Mouse (Mus musculus) brown adipose tissue, adult 24 weeks (tissue): Measurements from ENCODE around the gene Gm49325. TPM values are rescaled to one million over a fixed set of nuclear protein-coding genes. Genes with fewer than 3 reads are reported as not detected.

ENCODE experiments used
- H3K27ac ChIP-seq: fragments of 200-500 bp; replicated peaks from 2 replicates; pipeline ENCODE4 v1.5.1; 2012; ENCODE audit warnings: low read depth, mild to moderate bottlenecking, low read length
- H3K4me1 ChIP-seq: fragments of 200-500 bp; 2 replicates; pipeline ENCODE4 v1.6.1; 2012; ENCODE audit warnings: low read length, mixed read lengths; ENCODE audit not compliant: control insufficient read depth, insufficient read depth, insufficient read length
- H3K4me3 ChIP-seq: fragments of 200-500 bp; 2 replicates; pipeline ENCODE4 v1.5.1; 2012; ENCODE audit warnings: low read depth, mild to moderate bottlenecking, low read length, moderate library complexity; ENCODE audit not compliant: insufficient read depth
- polyA plus RNA-seq: library from polyadenylated mRNA; stranded (reverse); fragments of >200 nt; gene quantifications from 2 replicates; pipeline ENCODE4 v1.2.4, GENCODE M21; 2012; ENCODE audit not compliant: missing spikeins, insufficient read depth, insufficient read length

Gm49325 gene
- polyA plus RNA-seq, 1 experiment, result 45.5 TPM

DNA sequence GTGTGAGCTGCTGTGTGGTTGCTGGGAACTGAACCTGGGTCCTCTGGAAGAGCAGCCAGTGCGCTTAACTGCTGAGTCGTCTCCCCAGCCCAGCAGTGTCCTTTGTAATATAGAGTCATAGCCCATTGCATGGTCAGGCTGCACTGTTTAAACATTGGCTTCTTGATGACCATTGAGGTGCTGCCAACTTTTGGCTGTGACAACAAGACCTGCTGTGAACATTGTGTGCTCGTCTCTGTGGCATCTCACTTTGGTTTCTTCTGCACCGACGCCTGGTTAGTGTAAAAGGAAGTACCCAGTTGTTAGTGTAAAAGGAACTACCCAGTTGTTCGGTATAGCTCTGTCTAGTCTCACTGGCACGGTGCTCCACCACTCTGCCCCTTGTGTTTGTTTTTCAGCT lies 20.6 kb downstream of the Gm49325 start:
- no peak overlapping the region for H3K4me3 ChIP-seq
- H3K4me1 ChIP-seq, result peaks cover 22% of the 10 kb centered on the region
- H3K27ac ChIP-seq, result no peak overlapping the region

DNA sequence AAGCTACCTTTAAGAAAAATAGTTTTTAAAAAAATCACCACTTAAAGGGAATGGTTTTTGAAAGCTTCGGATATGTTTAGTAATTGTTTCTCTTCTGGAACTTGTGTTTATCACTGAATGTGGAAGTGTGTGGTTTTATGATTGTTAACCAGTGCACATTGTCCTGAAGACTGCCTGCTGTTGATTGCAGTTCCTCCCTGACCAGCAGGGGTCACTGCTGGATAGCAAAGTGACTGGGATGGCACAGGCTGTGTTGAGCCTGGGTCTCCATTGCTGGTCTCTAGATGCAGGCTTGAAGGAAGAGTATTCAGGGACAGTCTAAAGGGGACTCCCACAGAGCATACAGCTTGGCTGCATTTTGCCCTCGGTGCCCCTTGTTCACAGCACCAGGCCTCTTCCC lies 21.5 kb downstream of the Gm49325 start:
- peaks cover 20% of the 10 kb centered on the region for H3K4me1 ChIP-seq
- no peak overlapping the region for H3K27ac ChIP-seq
- H3K4me3 ChIP-seq, result no peak overlapping the region

DNA sequence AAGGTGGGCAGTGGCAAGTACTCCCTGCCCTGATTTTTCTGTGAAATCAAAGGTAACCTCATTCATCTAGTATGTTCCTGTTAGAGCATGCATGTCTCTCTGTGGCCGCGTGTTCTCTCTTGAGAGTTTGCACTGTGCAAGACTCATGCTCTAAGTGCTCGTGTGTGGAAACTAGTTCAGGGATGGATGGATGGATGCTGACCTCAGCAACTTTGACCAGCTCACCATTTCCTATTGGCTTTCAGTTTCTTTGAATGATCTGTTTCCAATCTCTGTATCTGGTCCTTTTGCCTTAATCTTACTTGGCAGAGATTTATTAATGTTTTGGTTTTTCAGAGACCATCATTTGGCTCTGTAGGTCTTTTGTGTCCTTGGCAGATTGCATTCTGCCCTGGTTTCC lies 23.2 kb downstream of the Gm49325 start:
- Histone ChIP-seq H3K27ac (no peak overlapping the region), H3K4me3 (no peak overlapping the region)

DNA sequence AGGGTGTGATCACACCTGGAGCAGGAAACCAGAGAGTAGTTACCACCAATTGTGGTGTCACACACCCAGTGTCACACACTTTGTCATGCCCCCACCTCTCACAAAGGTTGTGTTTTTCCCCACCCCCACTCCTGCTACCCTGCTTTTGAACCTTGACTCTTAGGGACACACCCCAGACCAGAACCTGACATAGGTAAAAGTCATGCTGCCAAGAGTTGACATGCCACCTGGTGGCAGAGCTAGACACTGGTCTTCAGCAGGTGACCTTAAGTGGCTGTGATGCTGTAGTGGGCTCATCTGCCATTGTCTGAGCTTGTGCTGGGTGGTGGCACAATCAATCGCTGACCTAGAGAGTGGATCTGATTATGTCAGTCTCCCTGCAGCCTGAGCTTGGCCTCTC lies 24.0 kb downstream of the Gm49325 start:
- Histone ChIP-seq H3K27ac (no peak overlapping the region), H3K4me3 (no peak overlapping the region), H3K4me1 (peaks cover 16% of the 10 kb centered on the region)

More for the DNA sequence above, 23.2 kb downstream of the Gm49325 start:
- H3K4me1 ChIP-seq, result peaks cover 18% of the 10 kb centered on the region

DNA sequence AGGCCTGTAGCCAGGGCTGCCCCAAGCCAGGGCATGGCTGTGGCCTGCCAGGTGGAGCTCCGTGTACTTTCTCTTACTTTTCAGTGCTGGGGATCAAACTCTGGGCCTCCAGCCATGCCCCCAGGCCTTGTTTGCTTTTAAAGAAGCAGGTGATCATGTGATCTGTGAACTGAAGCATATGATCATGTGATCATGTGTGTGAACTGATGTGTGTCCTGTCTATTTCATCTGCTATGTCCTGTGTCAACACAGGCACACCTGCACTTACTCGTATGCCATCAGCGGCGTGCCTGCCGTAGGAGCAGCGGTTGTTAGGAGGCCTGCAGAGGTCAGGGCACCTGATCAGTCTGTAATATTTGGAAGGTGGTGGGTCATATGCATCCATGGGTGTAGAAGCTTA lies 28.0 kb downstream of the Gm49325 start:
- 0 out of 2 replicates have a peak overlapping the region, but pooled peaks have one; percentile 8 for H3K27ac ChIP-seq
- no peak overlapping the region for H3K4me3 ChIP-seq
- H3K4me1 ChIP-seq, result peaks cover 14% of the 10 kb centered on the region

DNA sequence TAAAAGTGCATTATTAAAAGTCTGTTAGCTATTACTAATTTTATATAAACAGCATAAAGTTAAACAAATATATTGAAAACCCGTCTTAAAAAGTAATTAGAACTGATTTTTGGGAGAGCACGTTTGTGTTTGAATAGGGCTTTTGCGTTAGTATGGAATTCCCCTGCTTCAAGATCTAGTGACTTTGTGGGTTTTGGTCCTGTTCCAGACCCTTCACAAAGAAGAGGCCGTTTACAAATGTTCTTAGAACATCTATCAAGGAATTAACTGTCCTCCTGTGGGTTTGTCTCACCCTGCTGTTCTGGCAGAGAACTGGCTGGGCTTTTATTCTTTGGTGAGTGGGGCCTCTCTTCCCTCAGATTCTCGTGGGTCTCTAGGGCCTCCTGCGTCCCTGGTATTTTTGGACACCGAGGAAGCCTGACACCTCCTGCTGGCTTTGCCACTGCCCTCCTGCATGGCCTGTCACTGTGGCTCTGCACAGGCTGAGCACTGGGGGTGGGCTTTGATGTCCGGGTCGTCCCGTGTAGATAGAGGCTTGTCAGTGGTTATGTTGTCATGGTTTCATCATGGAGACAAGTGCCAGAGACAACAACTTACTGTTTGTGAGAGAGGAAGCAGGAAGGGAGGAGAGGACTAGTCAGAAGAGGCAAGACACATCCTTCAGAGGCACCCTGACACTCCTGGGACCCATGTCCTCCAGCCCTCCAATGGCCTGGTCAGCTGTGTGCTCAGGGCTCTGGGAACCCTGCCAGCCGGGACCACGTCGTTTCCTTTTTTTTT lies 28.6 kb downstream of the Gm49325 start:
- no peak overlapping the region for H3K4me3 ChIP-seq
- H3K4me1 ChIP-seq, result peaks cover 15% of the 10 kb centered on the region
- peak overlapping the region; percentile 60; the same call in 1 of the 2 replicates for H3K27ac ChIP-seq

DNA sequence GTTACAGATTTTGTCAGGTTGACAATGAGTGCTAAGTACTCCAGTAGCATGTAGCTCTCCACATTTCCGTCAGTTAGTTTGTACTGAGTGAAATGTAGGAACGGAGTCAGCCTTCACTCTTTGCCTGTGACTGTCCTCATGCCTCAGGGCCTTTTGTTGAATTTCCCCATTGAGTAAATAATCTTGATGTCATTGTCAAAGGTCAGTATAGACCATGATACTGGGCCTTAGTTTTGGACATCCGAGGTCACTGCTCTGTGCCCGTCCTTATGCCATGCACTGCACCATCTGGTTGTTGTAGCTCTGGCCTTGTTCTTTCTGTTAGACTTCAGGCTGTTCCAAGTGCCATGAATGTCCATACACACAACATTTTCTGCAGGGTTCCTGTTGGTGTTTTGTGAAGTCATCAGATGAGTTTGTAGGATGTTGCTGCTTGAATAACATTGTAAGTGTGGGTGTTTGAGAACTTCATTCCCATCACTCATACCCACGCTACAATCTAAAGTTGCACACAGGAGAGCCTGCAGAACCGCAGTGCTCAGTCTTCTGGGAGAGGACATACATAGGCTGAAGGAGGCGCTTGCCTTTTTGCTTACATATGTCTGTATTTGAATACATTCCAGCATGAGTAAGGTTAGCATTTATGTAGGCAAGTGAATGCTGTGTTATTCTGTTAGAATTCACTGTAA lies 30.4 kb downstream of the Gm49325 start:
- H3K4me3 ChIP-seq, result no peak overlapping the region
- H3K4me1 ChIP-seq, result peaks cover 15% of the 10 kb centered on the region
- H3K27ac ChIP-seq, result no peak overlapping the region

DNA sequence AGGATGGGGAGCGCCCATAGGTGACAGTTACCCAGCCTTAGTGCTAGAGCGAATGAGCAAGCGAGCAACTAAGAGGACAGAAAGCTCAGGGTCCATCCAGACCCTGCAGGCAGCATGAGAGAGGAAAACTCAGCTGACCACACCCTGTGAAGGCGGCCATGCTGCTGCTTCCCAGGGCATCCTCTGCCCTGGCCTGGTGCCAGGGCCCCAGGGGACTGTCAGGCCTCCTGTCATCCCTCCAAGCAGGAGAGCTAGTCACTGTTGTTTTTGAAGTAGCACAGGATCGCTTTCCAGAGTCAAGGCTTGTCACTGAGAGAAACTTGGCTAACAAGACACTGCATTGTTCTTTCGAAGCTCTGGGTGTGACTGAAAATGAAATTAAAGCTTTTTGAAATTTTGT lies 33.0 kb downstream of the Gm49325 start:
- Histone ChIP-seq H3K4me3 (no peak overlapping the region), H3K27ac (no peak overlapping the region), H3K4me1 (peaks cover 15% of the 10 kb centered on the region)

DNA sequence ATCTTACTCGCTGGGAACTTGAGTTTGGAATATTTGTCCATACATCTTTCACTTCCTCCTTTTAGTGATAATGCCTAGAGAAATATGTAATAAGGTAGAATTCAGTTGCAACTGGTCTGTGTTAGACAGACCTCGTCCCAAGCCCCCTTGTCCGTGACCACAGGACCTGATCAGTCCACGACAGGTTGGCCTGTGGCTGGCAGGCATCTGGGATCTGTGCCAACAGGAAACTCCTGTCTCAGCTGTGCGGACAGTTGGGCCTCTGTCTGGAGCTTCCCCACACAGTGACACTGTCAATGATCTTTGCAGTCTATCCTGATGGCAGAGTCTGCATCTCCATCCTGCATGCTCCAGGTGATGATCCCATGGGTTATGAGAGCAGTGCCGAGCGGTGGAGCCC lies 37.2 kb downstream of the Gm49325 start:
- Histone ChIP-seq H3K4me1 (peaks cover 8% of the 10 kb centered on the region), H3K27ac (no peak overlapping the region), H3K4me3 (no peak overlapping the region)

DNA sequence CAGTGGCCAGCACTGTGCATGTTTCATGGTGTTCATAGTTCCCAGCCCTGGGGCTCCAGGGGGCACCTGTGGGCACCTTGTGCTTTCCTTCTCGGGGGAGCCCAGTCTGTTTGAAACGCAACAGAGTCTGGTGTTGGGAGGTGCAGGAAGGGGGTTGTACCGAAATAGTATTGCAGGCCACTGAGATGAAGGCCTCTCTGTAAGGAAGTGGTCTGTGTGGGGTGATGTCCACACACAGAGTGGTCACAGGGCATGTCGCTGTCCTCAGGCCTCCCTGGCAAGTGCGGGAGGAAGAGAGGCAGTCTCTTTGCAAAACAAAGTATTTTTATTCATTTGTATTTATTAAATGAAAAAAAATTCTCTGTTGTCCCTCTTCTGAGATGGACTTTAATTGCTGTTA lies 39.6 kb downstream of the Gm49325 start:
- Histone ChIP-seq H3K27ac (no peak overlapping the region), H3K4me3 (no peak overlapping the region), H3K4me1 (no peaks in the 10 kb centered on the region)

DNA sequence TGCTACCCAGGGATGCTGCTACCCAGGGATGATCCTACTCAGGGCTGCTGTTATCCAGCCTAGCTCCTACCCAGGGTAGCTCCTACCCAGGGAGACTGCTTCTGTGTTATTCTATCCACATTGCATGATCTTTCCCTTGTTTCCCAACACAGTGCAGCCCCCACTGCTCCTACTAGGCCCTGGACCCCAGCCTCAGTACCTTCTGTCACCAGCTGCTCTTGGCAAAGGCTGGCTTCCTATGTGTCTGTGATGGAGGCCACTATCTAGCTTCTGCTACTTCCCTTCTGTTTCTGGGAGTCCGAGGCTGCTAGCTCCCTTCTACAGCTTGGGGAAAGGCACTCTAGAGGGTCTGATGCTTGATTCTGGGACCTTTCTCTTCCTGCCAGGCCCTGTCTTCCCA lies 41.5 kb downstream of the Gm49325 start:
- H3K4me3 ChIP-seq, result no peak overlapping the region
- H3K27ac ChIP-seq, result no peak overlapping the region
- H3K4me1 ChIP-seq, result no peaks in the 10 kb centered on the region

DNA sequence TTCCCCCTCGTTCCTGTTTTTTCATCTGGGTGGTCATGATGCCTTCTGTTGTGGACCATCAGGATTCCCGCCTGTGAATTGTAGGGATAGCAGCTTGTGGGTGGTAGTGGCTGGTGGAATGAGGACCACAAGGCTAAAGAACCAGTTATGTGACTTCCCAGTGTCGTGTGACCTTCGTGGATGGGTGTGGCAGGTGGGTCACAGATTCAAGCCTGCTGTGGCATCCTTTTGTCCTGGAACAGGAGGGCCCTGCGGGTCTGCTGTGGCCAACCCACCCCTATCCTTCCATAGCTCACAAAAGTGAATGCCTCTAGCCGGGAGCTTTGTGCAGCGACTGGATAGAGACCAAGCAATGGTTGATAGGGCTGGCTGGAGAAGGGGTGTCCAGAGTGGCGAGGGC lies 41.9 kb downstream of the Gm49325 start:
- H3K4me3 ChIP-seq, result no peak overlapping the region
- no peak overlapping the region for H3K27ac ChIP-seq
- H3K4me1 ChIP-seq, result no peaks in the 10 kb centered on the region

DNA sequence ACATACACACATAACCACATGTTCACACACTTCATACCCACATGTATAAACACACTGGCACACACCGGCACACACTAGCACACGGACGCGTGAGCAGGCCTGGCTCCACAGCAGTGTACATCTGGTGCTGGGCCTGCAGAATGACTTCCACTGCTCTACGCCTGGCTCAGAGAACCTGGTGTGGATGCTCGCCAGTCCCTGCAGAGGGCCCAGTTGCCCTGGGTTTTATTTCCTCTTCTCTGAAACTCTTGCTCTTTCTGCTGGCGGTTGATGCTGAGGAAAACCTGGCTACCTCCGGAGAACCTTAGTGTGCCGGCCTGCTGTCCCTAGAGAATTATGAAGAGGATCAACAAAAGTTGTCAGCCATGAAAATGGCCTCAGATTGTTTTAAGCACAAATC lies 46.0 kb downstream of the Gm49325 start:
- no peak overlapping the region for H3K27ac ChIP-seq
- no peaks in the 10 kb centered on the region for H3K4me1 ChIP-seq
- H3K4me3 ChIP-seq, result no peak overlapping the region

DNA sequence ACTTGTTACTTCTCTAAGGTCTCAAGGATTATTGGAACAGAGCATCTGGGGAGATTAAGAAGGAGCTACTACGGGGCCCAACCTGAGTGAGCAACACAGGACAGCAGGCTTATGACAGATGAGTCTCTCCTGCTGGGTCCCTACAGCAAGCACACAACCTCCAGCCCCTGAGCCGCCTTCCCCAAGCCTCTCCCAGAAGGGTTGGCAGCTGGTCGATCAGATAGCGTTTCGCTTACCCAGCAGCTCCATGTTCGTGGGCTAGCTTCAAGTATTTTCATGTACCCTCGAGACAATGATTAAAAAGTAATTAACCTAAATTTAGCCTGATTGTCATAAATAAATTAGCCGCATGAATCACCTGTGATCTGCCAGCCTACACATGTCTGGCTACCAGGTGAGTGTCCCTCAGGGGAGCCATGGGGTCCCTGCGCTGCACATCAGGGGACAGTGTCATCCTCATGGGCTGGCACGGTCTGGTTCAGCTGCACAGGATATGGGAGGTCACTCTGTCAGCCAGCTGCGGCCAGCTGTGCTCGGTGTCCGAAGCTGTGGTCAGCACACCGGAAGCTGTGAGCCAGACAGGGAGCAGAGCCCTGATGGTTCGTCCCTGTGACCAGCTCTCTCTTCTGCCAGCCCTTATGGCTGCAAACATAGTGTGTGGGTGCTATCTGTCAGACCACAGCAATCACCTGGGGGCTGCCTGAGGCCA lies 52.4 kb downstream of the Gm49325 start:
- no peak overlapping the region for H3K4me3 ChIP-seq
- no peak overlapping the region for H3K27ac ChIP-seq
- no peaks in the 10 kb centered on the region for H3K4me1 ChIP-seq

DNA sequence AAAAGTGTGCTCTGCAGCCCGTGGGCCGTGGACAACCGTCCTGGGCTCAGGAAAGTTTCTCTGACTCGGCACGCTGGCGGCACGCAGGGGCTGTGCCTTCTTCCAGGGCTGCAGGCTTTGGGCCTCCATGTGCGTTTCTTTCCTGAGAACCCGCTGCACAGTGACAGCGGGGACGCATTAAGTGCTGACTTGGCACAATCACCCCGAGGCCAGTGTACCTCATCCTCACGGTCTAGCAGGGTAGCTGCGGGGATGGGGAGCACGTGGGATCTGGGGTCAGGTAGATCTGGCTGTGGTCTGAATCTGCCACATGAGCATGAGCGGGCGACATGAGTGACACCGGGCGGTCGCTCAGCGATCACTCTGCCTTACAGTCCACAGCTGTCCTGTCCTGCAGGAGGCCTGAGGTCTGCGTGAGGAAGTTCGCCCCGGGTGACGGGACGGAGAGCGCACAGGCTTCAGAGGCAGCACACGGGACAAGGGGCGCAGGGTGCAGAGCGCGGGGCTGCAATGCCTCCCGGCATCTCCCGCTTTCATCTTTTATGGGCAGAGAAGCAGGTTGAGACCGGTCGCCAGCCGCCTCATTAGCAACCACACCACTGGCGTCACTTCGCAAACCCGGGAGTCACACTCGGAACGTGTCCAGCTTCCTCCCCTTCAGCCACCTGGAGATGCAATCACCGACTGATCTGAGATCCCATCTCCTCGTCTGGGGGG lies 58.1 kb downstream of the Gm49325 start:
- no peak overlapping the region for H3K4me3 ChIP-seq
- H3K27ac ChIP-seq, result no peak overlapping the region
- H3K4me1 ChIP-seq, result no peaks in the 10 kb centered on the region; the same call in 1 of the 2 replicates
